Mouse (Mus musculus) kidney, adult 2 months (tissue): Measurements from ENCODE around the gene Wdr46. TPM values are rescaled to one million over a fixed set of nuclear protein-coding genes. Genes with fewer than 3 reads are reported as not detected.
A peak's percentile ranks its signal among the peaks of the same experiment; 100 is the strongest.

Experiments
- DNase-seq: peaks from one replicate; pipeline ENCODE4 v3.0.0; 2021
- H3K27ac ChIP-seq: fragments of 200-500 bp; 2 replicates; pipeline ENCODE4 v1.5.1; 2012; ENCODE audit warnings: low read depth, low read length, control low read depth, inconsistent platforms; ENCODE audit not compliant: insufficient read depth
- H3K27me3 ChIP-seq: fragments of 200-500 bp; replicated peaks from 2 replicates; pipeline ENCODE4 v1.6.1; 2012; ENCODE audit warnings: mild to moderate bottlenecking, moderate library complexity, low read length, inconsistent platforms; ENCODE audit not compliant: control insufficient read depth, insufficient read depth
- H3K36me3 ChIP-seq: fragments of 200-500 bp; 2 replicates; pipeline ENCODE4 v1.6.1; 2012; ENCODE audit warnings: mild to moderate bottlenecking, moderate library complexity, low read length, inconsistent platforms; ENCODE audit not compliant: control insufficient read depth, insufficient read depth
- H3K4me1 ChIP-seq: fragments of 200-500 bp; 2 replicates; pipeline ENCODE4 v1.6.1; 2011; ENCODE audit warnings: low read length; ENCODE audit not compliant: control insufficient read depth, insufficient read depth
- H3K4me3 ChIP-seq: fragments of 200-500 bp; 2 replicates; pipeline ENCODE4 v1.5.1; 2011; ENCODE audit warnings: mild to moderate bottlenecking, low read depth, low read length, control low read depth; ENCODE audit not compliant: insufficient read depth
- CTCF ChIP-seq: fragments of 200-500 bp; conservative IDR thresholded peaks from 2 replicates; pipeline ENCODE4 v1.5.1; 2011; ENCODE audit warnings: low read depth, mild to moderate bottlenecking, control low read depth, low read length, moderate library complexity, mixed read lengths; ENCODE audit not compliant: insufficient read depth, insufficient read length
- POLR2A ChIP-seq: fragments of 200-500 bp; IDR thresholded peaks from one replicate; pipeline ENCODE4 v1.6.1; 2011; ENCODE audit warnings: low read depth, low read length, control low read depth
- WGBS: fragments of 180-500 bp; shearing (Covaris S2); methylation state at CpG from one replicate; pipeline ENCODE4 v1.1.7; 2018; 5-methylcytosine and 5-hydroxymethylcytosine counted together
- polyA plus RNA-seq: library from polyadenylated mRNA; depleted of rRNA; stranded (reverse); fragments of >200 nt; gene quantifications from 2 replicates; pipeline ENCODE4 v1.2.3, GENCODE M21; 2012

The Wdr46 gene
- polyA plus RNA-seq, 1 experiment: 16.0 TPM

DNA sequence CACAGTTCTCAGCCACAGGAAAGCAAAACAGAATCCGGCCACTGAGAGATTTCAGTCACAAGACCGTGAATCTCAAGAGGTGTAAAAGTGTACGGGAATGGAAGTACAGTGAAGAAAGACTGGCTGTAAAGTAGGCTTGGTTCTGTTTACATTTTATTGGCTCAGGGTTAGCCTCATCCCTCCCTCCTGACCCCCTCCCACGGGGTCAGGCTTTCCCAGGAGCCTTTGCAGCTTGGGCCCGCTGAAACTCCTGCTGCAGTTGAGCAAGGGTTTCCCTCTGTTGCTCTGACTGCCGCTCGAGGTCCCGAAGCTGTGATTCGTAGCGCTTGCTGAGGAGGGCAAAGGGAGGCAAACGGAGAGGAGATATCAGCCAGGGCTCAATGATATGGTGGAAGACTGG lies 1.7 kb upstream of the Wdr46 start:
- no peak for DNase-seq
- no peaks in the 10 kb centered on the region for H3K27me3 ChIP-seq
- no peaks in the 10 kb centered on the region for H3K36me3 ChIP-seq
- H3K4me3 ChIP-seq: no peak overlapping the region
- WGBS: 69% methylated on average over 11 of the region's 11 CpGs
- no peak overlapping the region for H3K27ac ChIP-seq
- TF ChIP-seq POLR2A (no peak), CTCF (no peak)
- H3K4me1 ChIP-seq: no peaks in the 10 kb centered on the region

DNA sequence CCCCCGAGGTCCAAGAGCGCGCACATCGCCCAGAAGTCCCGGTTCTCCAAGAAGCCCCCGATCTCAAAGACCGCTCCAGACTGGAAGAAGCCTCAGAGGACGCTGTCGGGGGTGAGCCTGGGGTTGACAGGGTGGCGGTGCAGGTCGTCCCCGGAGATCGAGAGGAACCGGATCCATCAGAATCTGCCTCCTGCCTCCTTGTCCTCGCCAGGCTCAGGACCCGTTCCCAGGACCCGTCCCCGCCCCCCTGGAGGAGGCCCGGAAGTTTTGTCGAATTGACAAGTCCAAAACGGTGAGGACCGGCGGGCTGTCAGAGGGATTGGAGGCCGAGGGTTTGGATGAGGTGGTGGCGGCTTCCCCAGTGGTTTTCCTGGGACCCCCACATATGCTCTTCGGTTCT lies 521 bp downstream of the Wdr46 start:
- TF ChIP-seq POLR2A: no peak
- TF ChIP-seq CTCF: no peak
- Histone ChIP-seq H3K36me3 (no peaks in the 10 kb centered on the region), H3K27me3 (no peaks in the 10 kb centered on the region), H3K4me1 (no peaks in the 10 kb centered on the region), H3K4me3 (peak overlapping the region; percentile 99), H3K27ac (no peak overlapping the region)
- no peak for DNase-seq
- WGBS: 2% methylated on average over 26 of the region's 26 CpGs

DNA sequence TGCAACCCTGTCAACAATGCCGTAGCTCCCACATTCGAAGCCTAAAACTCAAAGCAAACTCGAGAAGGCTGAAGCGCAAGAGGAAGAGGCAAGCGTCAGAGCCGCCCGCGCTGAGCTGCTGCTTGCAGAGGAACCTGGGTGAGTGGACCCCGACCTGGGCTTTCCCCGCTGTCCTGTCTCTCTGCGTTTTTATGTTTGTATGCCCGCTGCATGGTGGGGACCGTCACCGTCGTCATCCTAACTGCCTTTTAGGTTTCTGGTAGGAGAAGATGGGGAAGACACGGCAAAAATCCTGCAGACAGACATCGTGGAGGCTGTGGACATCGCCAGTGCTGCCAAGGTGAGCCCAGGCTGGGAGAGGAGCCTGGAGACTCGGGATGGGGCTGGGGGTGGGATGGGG lies 921 bp downstream of the Wdr46 start:
- no peak for DNase-seq
- 52% methylated on average over 19 of the region's 19 CpGs for WGBS
- Histone ChIP-seq H3K27ac (no peak overlapping the region), H3K4me1 (no peaks in the 10 kb centered on the region), H3K27me3 (no peaks in the 10 kb centered on the region), H3K36me3 (no peaks in the 10 kb centered on the region), H3K4me3 (peak overlapping the region; percentile 99)
- TF ChIP-seq CTCF (no peak), POLR2A (no peak)

DNA sequence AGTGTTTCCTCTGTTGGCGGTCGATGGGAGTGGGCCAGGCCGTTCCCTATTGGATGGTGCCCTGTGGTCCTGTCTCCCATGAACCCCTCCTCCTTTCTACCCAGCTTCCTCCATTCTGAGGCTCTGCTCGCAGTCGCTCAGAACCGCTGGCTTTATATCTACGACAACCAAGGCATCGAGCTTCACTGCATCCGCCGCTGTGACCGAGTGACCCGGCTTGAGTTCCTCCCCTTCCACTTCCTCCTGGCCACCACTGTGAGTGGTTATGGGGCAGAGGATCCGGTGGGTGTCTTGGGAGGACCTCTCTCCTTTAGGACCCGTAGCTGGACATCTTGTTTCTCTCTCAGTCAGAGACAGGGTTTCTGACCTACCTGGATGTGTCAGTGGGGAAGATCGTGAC lies 3.0 kb downstream of the Wdr46 start:
- no peaks in the 10 kb centered on the region for H3K4me1 ChIP-seq
- TF ChIP-seq POLR2A (no peak), CTCF (no peak)
- no peak overlapping the region for H3K27ac ChIP-seq
- H3K27me3 ChIP-seq: no peaks in the 10 kb centered on the region
- WGBS: 92% methylated on average over 15 of the region's 15 CpGs
- H3K36me3 ChIP-seq: no peaks in the 10 kb centered on the region
- no peak overlapping the region for H3K4me3 ChIP-seq
- no peak for DNase-seq

DNA sequence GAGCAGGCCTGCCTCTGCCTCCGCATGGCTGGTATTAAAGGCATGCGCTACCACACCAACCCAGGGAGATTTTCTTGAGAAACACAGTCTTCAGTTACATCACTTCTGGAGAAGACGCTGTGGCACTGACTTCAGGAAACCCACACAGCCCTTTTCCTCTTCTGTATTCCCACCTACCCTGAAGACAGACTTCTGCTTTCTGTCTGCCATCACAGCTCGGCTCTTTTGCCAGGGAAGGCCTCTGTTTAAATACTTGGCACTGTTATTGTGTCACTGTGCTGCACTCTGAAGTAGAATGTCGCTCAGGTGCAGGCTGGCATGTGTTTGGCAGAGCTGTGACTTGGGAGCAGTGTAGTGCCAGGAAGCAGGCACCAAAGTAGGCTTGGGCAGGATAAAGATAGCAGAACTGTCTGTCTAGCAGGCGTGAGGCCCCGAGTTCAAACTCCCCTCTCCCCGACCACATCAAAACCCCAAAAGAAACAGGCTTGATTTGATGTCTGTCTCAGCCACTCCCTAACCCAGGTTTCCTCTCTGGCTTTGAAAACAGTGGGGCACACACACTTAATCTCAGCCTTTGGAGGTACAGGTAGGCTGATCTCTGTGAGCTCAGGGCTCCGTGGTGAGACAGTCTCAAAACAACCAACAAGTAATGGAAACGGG lies 7.1 kb downstream of the Wdr46 start:
- no peak overlapping the region for H3K27ac ChIP-seq
- no peak for DNase-seq
- no peaks in the 10 kb centered on the region for H3K27me3 ChIP-seq
- TF ChIP-seq CTCF: no peak
- TF ChIP-seq POLR2A: no peak
- H3K36me3 ChIP-seq: no peaks in the 10 kb centered on the region
- H3K4me3 ChIP-seq: no peak overlapping the region
- H3K4me1 ChIP-seq: peaks cover under 1% of the 10 kb centered on the region; the same call in 1 of the 2 replicates
- 86% methylated on average over 10 of the region's 10 CpGs for WGBS

DNA sequence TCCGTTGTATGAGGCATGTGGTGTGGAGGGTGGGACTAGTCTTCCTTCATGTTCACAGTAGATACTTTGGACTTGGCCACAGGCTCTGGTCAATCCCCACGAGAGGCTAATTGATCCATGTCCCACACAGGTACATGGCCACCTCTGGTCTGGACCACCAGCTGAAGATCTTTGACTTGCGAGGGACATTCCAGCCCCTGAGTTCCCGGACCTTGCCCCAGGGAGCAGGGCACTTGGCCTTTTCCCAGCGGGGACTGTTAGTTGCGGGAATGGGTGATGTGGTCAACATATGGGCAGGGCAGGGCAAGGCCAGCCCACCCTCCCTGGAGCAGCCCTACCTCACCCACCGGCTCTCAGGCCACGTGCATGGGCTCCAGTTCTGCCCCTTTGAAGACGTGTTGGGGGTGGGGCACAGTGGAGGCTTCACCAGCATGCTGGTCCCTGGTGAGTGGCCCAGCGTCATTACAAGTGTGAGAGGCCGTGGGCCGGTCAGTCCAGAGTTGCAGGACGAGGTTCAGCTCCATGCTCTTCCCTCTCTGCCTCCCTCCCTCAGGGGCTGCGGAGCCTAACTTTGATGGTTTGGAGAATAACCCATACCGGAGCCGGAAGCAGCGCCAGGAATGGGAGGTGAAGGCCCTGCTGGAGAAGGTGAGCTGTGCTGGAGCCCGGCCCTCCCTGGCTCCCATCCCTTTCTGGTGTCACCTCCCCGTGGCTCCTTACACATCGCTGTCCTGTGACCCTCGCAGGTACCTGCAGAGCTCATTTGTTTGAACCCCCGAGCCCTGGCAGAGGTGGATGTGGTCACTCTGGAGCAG lies 7.8 kb downstream of the Wdr46 start:
- TF ChIP-seq CTCF: no peak
- no peak for TF ChIP-seq POLR2A
- H3K27ac ChIP-seq: no peak overlapping the region
- 72% methylated on average over 22 of the region's 22 CpGs for WGBS
- peaks cover 5% of the 10 kb centered on the region; the same call in 1 of the 2 replicates for H3K4me1 ChIP-seq
- no peaks in the 10 kb centered on the region for H3K27me3 ChIP-seq
- no peak for DNase-seq
- H3K4me3 ChIP-seq: no peak overlapping the region
- H3K36me3 ChIP-seq: no peaks in the 10 kb centered on the region

DNA sequence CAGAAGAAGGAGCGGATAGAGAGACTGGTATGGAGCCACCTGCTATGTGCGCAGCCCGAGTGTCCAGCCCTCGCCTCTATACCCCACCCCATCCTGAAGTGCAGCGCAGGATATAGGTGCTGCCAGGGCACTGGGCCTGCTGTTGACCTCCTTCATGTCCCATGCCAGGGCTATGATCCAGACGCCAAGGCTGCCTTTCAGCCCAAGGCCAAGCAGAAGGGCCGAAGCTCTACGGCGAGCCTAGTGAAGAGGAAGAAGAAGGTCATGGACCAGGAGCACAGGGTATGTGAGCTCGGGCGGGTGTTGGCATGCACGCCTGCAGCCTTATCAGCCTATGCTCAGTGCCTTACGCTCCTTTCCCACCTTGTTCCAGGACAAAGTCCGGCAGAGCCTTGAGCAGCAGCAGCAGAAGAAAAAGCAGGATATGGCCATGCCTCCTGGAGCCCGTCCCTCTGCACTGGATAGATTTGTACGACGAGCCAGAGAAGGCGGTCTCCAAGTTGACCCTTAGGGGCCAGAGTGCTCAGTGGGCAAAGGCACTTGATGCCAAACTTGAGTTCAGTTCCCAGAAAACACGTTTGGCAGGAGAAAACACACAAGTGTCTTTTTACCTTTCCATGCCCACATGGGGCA lies 8.6 kb downstream of the Wdr46 start:
- DNase-seq: no peak
- H3K36me3 ChIP-seq: no peaks in the 10 kb centered on the region

More for the DNA sequence above, 8.6 kb downstream of the Wdr46 start:
- no peak overlapping the region for H3K4me3 ChIP-seq
- no peaks in the 10 kb centered on the region for H3K27me3 ChIP-seq
- TF ChIP-seq CTCF (no peak), POLR2A (no peak)
- H3K27ac ChIP-seq: no peak overlapping the region
- H3K4me1 ChIP-seq: peaks cover 5% of the 10 kb centered on the region; the same call in 1 of the 2 replicates
- WGBS: 73% methylated on average over 19 of the region's 19 CpGs
